Mouse (Mus musculus): ENCODE data around the gene Rbpms2.

Gene Rbpms2

GRCm38 (mm10) chr9:65629025-65629766 is at the start of gene Rbpms2:
Gene Rbpms2, plus strand, starts transcription at chr9:65629648.
- DNase-seq (ENCODE audit: extremely low spot score, low read depth, low spot score), result no peak

DNA sequence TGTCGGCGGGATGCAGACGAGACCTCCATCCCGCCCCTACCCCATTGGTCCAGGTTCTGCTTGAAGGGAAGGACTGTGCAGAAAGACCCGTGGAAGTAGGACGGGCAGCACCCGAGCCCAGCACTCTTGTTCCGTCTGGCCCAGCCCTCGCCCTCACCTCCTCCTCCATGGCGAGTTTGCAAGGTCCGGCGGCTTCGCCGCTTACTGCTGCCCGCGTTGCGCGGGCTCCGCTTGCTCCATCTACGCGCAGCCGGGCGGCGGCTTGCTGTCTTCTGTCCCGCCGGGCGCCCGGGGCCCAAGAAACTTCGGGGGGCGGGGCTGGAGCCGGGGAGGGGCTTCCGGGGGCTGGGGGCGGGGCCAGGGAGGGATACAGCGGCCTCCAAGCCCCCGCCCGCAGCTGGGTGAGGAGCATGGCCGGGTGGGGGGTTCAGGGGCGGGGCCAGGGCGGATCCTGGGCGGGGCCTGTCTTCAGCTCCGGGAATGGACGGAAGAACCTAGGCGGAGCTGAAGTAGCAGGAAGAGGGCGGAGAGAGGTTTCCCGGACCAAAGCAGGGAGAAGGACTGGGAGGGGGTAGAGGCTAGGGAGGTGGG is 49.6 kb upstream of the Rbpms2 start, which contains the start of gene Plekho2:
Gene Plekho2 (minus strand): TSS at position 260 of the 591 bp plus-strand sequence.
- peak; percentile 82 for DNase-seq (ENCODE audit: extremely low spot score, low read depth, low spot score)

- peak; percentile 91 for DNase-seq (ENCODE audit: extremely low spot score, low read depth, low spot score)
These were observed 48.8 kb upstream of the Rbpms2 start for GRCm38 (mm10) chr9:65580401-65581256.

- DNase-seq (ENCODE audit: extremely low spot score, low read depth, low spot score), result no peak
These were observed 46.4 kb upstream of the Rbpms2 start for GRCm38 (mm10) chr9:65583045-65583444.

DNA sequence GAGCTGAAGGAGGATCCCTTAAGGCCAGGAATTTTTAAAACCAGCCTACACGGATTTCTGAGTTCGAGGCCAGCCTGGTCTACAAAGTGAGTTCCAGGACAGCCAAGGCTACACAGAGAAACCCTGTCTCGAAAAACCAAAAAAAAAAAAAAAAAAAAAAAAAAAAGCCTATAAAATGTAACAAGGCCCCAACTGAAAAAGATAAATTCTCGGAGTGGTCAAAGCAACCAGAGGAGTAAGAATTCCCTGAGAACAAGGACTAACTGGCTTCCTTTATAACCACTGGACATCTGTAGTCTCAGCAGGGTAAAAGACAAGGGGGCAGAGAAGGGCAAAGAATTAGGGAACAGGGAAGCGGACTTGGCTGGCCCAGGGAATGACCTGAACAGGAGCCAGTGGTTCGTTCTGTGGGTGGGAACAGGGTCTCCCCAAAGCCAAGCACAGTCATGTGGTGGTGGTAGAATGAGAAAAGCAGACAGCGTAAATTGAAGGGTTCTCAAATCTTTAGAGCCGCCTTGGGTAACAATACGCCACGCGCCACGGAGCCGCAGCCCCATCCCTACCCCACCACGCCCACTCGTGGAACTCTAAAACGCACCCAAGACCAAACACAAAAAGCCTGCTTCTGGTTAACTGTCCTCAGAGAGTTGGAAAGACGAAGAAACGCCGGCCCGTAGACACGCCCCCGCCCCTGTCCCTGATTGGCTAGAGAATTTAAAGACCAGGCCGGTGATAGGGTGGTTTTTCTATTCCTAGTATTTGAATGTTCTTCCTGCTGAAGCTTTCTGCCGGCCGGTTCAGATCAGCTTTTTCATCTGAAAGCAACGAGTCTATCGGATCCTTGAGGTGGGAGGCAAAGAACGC is 42.8 kb upstream of the Rbpms2 start, which contains the start of gene Pif1:
Gene Pif1 (plus strand): TSS at position 755 of the 864 bp plus-strand sequence.
- DNase-seq (ENCODE audit: extremely low spot score, low read depth, low spot score), result peak; percentile 53

DNA sequence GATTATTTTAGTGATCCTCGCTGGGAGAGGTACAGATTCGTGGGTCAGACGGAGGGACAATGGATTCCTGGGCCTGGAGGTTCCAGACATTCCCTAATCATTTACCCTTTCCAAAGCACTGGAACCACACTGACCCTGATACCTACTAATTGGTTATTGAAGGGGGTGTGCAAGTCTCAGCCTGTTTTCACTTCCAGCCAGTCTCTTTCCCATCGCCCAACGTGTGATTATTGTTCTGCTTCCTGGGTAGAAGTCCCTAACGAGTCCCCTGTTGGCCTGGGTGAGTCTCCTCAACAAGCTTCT is 42.2 kb upstream of the Rbpms2 start:
- no peak for DNase-seq (ENCODE audit: extremely low spot score, low read depth, low spot score)

DNA sequence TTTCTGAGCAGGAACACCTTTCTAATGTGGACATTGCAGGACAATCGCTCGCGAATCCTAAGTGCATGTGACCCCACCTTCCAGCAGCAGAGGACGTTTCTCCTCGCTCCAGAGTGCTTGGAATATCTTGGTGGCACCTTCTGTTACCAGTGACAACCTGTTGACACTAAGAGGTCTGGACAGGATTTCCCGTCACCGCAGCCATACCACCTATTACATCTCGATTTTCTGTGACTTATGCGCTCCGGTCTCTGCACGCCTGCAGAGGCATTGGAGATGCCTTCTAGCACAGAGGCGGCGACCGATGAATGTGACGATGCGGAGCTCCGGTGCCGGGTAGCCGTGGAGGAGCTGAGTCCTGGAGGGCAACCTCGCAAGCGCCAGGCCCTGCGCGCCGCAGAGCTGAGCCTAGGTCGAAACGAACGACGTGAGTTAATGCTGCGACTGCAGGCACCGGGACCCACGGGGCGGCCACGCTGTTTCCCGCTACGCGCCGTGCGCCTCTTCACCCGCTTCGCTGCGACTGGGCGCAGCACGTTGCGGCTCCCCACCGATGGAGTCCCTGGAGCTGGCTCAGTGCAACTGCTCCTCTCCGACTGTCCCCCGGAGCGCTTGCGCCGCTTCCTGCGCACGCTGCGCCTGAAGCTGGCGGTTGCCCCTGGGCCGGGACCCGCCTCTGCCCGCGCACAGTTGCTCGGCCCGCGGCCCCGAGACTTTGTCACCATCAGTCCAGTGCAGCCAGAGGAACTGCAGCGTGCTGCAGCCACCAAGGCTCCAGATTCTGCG is 41.7 kb upstream of the Rbpms2 start:
- DNase-seq (ENCODE audit: extremely low spot score, low read depth, low spot score), result peak; percentile 39

- DNase-seq (ENCODE audit: extremely low spot score, low read depth, low spot score), result no peak
These were observed 40.4 kb upstream of the Rbpms2 start for GRCm38 (mm10) chr9:65589091-65589490.

- DNase-seq (ENCODE audit: extremely low spot score, low read depth, low spot score), result no peak
These were observed 36.7 kb upstream of the Rbpms2 start for GRCm38 (mm10) chr9:65592721-65593120.

GRCm38 (mm10) chr9:65593596-65593995 is 35.9 kb upstream of the Rbpms2 start:
- no peak for DNase-seq (ENCODE audit: extremely low spot score, low read depth, low spot score)

DNA sequence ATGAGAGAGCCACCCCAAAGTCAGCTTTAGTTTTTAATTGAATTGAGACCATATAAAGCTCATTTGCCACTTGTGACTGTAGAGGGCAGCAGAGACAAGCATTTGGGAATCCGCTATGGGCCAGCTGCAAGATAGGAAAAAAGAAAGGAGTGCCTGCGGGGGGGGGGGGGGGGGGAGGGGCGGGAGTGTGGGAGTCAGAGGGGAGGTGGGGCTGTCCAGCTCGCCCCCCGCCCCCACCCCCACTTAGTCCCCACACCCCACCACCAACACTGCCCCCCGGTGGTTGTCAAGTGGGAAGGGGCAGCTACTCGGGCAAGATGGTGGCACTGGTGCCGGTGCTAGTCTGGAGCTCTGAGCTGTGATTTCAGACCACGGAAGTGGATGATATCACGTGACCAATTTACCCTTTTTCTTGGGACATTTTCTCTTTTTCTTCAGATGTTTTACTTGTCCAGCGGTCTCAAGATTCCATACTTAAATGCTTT is 30.6 kb upstream of the Rbpms2 start:
- DNase-seq (ENCODE audit: extremely low spot score, low read depth, low spot score), result no peak

DNA sequence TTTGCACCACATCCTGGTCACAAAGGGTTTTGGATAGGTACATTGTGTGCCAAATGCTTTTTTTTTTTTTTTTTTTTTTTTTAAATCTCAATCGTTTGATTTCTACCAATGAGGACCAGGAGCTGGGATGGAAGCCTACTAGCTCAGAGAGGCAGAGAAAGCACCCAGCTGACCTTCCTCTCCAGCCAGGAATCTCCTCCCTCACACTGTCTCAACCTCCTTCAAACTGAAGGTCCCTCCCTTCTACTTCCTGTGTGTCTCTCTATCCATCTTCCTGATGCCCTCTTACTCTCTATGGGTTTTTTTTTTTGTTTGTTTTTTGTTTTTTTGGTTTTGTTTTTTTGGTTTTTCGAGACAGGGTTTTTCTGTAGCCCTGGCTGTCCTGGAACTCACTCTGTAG is 28.5 kb upstream of the Rbpms2 start:
- DNase-seq (ENCODE audit: extremely low spot score, low read depth, low spot score), result no peak

DNA sequence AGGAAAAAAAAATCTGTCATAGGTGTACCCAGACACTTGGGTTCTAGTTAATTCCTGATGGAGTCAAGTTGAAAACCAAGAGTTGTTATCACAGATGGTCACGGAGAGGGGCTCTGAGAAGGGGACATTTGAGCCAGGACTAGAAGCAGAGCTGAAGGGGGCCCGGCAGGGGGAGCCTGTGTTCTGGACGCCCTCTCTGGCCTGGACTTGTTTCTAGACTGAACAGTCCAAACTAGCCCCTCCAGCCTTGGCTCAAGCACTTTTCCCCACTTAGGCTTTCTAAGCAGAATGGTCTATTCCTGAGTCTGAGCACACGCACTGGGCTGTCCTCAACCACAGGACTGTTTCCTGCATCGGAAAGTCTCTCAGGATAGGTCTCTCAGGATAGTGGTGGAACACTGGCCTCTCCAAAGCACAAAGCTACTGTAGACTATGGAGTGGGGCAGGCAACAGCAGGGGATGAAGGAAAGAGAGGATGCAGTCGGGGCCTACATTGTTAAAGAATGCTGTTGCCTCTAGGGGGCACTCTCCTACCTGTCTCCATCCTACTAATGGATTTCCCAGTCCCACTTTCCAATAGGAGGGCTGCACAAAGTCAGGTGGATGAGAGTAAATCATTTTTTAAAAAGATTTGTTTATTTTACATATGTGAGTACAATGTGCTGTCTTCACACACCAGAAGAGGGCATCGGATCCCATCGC is 25.9 kb upstream of the Rbpms2 start:
- no peak for DNase-seq (ENCODE audit: extremely low spot score, low read depth, low spot score)

- peak; percentile 99 for DNase-seq (ENCODE audit: extremely low spot score, low read depth, low spot score)
These were observed 23.8 kb upstream of the Rbpms2 start for GRCm38 (mm10) chr9:65605471-65606136.

DNA sequence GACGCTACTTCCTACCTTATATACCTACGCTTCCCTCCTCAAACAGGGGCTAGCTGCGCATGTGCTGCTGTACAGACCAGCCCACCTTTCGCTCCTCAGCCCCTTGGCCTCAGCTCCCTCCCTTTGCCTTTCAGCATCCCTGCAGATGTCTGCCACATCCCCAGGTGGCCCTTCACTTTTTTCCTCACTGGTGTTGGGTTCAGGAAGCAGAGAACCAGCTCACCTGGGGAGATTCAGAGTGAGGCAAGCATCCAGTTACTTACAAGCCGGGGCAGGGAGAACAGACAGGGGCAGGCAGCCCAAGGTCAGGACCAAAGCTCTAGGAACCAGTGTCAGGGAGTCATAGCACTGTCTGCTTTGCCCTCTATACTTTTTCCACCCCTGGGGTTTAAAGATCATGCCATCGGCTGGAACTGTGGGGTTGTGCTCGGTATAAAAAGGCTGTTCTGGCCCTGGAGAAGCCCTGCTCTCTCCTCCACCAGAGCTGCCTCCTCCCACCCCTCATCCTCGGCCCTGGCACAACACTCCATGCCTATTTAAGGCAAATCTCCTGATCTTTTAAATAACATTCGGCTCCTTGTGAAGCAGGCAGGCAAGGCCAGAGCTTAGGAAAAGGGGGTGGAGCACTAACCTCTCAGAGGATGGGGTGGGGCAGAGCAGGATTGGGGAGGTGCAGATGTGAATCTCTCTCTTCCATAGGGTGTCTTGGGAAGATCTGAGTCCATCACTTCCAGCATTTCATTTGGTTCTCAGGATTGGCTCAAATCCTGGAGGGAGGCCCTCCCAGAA is 22.9 kb upstream of the Rbpms2 start:
- no peak for DNase-seq (ENCODE audit: extremely low spot score, low read depth, low spot score)

GRCm38 (mm10) chr9:65607120-65607519 is 22.3 kb upstream of the Rbpms2 start:
- no peak for DNase-seq (ENCODE audit: extremely low spot score, low read depth, low spot score)

DNA sequence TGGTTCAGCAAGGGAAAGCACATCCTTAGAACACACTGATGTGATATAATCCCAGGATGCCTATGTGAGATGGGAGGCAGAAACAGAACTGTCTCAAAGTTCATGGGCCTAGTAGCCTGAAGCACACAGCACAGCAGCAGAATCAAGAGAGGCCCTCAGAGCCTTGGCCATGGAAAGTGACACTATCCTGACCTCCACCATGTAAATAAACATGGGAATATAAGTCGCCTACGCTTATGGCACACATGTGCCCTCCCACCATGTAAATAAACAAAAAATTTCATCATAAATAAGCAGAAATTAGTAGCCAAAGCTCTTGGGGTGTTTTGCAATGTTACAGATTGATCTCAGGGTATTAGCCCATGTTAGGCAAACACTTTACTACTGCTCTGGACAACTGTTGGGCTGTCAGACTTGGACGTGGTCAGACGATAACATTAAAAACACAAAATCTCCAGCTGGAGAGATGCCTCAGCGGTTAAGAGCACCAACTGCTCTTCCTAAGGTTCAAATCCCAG is 17.4 kb upstream of the Rbpms2 start:
- no peak for DNase-seq (ENCODE audit: extremely low spot score, low read depth, low spot score)

DNA sequence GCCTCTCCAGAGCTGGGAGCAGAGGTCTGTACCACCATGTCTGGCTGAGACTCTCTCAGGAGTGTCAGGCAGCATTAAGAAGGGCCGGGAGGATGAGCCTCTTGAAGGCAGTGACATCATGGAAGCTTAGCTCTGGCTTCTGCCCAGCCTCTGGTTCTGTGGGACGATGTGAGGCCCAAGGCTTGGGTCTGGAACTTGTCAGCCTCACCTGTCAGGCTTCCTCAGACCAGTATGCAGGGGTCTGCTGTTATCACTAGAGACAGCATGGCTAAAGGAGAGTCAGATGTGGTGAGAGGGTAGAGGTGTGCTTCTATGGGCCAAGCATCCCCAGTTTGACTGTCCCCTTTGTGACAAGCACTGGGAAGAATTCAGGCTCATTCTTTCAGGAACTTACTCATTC is 16.4 kb upstream of the Rbpms2 start:
- no peak for DNase-seq (ENCODE audit: extremely low spot score, low read depth, low spot score)

All from hindlimb bud, embryonic 11.5 days (tissue).